Comparison of ENCODE assay signal across 22 mouse cellular contexts in the genomic region with DNA sequence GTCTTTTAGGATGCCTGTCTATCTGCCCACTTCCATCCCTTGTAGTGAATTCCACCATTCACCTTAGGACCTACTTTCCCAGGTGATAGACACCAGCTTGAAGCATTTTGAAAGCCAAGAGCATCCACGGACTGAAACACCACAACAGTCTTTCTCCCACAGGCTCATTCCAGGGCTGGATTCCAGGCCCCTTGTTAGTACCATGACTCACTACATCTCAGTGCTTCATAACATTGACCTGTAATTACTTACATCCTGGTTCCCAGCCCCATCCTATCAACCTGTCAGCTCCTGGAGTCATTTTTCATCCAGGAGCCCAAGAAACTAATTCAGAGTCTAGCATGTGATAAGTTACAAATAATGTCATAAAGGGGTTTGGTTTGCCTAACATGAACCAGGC.
"Had no signal": no experiment of that assay in that cellular context is flagged by ENCODE, and none has a peak within 500 bp of the region (broad histone marks: within the 10 kb centered on the region; RNA-seq: fewer than 3 reads in every experiment).

No protein-coding gene starts in this region.

- H3K9me3 ChIP-seq: limb, embryonic 10.5 days; limb, embryonic 13.5 days; liver, embryonic 12.5 days; liver, embryonic 15.5 days; lung, embryonic 15.5 days; midbrain, embryonic 10.5 days; neural tube, embryonic 13.5 days; stomach, embryonic 15.5 days had no signal

- H3K27ac ChIP-seq: limb, embryonic 10.5 days; limb, embryonic 13.5 days; liver, embryonic 12.5 days; liver, embryonic 15.5 days; lung, embryonic 15.5 days; midbrain, embryonic 10.5 days; neural tube, embryonic 13.5 days; stomach, embryonic 15.5 days had no signal

- H3K36me3 ChIP-seq: limb, embryonic 10.5 days; limb, embryonic 13.5 days; liver, embryonic 12.5 days; liver, embryonic 15.5 days; lung, embryonic 15.5 days; midbrain, embryonic 10.5 days; neural tube, embryonic 13.5 days; stomach, embryonic 15.5 days had no signal

- ATAC-seq: liver, embryonic 12.5 days had no signal

- DNase-seq: kidney, adult 9 months; kidney, postnatal 14 days; kidney, postnatal 4 days; layer of hippocampus, adult 9-11 months; liver; lung, adult 18-20 months; lung, postnatal 10 days; lung, postnatal 36 days; midbrain, embryonic 14.5 days; retina, postnatal 1 day; right cerebral cortex, postnatal 25 days; spleen, adult 18-20 months; thymus, postnatal 25 days had no signal

- H3K4me2 ChIP-seq: limb, embryonic 13.5 days; liver, embryonic 12.5 days; liver, embryonic 15.5 days; lung, embryonic 15.5 days; neural tube, embryonic 13.5 days; stomach, embryonic 15.5 days had no signal

- H3K27me3 ChIP-seq: limb, embryonic 13.5 days; liver, embryonic 12.5 days; liver, embryonic 15.5 days; lung, embryonic 15.5 days; neural tube, embryonic 13.5 days; stomach, embryonic 15.5 days had no signal

- H3K4me3 ChIP-seq: limb, embryonic 10.5 days; limb, embryonic 13.5 days; liver, embryonic 12.5 days; liver, embryonic 15.5 days; lung, embryonic 15.5 days; megakaryocyte, embryonic 14.5 days; midbrain, embryonic 10.5 days; neural tube, embryonic 13.5 days; stomach, embryonic 15.5 days had no signal

- H3K4me1 ChIP-seq: limb, embryonic 13.5 days; liver, embryonic 12.5 days; liver, embryonic 15.5 days; lung, embryonic 15.5 days; megakaryocyte, embryonic 14.5 days; midbrain, embryonic 10.5 days; neural tube, embryonic 13.5 days; stomach, embryonic 15.5 days had no signal

- H3K9ac ChIP-seq: limb, embryonic 13.5 days; liver, embryonic 12.5 days; liver, embryonic 15.5 days; lung, embryonic 15.5 days; neural tube, embryonic 13.5 days; stomach, embryonic 15.5 days had no signal
